Mouse (Mus musculus): ENCODE measurements around the gene Otud1.

Otud1 gene

DNA sequence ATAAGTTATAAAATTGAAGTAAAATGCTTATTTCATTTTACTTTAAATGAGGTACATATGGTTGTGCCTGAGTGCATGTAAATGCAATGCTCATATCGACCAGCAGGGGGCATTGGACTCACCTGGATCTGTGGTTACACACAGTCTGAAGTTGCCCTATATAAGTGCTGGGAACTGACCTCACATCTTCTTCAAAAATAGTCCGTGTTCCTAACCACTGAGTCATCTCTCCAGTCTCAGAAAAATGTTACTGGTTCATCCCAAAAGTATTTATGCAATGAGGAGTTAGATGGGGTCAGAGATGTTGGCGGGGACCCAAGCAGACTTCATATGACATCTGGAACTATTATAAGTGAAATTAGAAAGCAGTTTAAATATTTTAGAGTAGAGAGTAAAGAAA is 25.4 kb downstream of the Otud1 start:
- DNase-seq = peak; percentile 4

DNA sequence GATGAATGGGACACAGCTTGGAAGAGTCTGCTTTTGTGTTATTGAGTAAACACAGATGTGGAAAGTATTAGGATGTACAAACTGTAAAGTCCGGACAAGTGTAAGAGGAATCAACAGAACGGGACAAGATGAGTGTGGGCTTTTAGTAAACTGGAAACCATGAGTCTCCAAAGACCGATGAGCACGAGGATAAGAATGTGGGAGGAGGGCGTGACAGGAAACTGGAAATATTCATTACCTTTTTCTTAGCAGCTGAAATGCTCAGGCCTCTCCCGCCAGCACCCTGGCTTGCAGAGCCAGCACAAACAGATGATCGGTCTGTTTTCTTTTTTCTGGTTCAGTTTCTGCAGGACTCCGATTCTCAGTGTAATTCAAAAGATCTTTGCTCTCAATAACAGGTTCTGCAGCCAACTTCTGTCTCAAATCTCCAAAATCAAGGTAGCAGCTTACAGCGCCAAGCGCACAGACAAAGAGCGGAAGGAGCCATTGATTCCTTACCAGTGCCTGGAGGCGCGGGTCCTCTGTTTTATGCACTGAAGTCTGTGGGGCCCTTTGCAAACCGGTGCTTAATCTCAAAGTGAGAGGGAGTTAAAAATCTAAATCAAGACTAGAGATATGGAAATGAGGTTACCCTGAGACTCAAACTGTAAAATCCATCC is 28.1 kb downstream of the Otud1 start:
- peak; percentile 14 for DNase-seq

DNA sequence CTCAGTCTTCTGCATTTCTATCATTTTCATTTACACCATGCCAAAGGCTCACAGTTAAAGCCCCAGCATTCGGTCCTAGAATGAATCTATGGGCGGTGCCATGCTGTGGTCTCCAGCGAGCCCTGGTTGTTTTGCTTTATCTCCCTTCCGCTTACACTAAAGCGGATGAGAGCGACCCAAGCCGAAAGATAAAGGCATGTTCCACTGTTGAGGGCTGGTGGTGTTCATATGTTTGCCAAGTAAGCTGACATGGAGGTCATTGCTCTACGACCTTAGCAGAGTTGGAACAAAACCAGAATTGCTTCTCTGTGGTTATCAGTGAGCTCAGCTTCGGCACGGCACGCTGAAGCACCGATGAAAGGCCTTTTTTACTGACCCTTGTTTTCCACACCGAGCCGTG is 32.5 kb downstream of the Otud1 start:
- no peak for DNase-seq

DNA sequence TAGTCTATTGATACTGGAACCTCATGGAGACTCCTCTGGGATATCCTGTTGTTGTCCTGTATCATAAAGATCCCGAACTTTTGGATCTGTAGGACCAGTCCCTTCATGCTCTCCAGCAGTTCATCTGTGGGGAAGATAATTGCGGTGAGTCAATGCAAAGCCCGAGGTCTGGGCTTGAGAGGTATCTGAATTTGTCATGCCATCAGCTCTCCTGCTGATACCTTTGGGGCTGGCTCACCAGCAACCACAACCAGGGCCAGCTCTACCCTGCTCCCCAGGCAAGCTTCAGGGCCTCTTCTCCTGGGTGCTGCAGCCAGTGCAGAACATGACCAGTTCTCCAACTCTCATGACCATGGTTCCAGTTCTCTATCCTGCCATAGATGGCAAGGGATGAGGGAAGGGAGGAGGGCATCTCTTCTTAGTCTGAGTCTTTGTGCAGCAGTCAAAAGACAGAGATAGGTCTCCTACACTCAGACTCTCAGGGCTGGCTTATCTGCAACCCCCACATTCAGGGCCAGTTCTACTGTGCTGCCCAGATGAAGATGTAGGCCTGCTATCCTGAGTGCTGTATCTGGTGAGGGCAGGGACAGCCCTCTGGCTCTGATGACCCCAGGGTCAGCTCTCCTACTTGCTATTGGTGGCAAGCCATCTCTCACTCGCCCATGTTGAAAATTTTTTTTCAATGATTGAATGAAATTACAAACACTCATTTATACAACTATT is 42.2 kb downstream of the Otud1 start:
- DNase-seq = no peak

DNA sequence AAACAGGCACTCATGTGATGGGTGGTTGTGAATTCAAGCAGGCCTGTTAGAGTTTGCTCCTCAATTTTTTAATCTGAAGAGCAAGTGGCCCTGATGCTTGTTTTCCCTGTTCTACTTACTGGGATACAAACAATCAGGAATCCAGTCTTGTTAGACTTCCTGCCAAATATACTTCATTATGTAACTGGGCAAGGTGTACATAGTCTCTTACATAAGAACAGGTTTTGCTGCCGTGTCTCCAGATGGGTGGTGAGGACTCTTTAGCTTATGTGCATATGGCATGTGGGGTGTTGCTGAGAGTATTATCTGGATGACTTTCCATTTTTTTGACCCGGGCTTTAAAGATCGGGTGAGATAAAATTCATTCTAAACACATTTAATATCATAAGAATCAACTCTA is 43.8 kb downstream of the Otud1 start:
- no peak for DNase-seq

DNA sequence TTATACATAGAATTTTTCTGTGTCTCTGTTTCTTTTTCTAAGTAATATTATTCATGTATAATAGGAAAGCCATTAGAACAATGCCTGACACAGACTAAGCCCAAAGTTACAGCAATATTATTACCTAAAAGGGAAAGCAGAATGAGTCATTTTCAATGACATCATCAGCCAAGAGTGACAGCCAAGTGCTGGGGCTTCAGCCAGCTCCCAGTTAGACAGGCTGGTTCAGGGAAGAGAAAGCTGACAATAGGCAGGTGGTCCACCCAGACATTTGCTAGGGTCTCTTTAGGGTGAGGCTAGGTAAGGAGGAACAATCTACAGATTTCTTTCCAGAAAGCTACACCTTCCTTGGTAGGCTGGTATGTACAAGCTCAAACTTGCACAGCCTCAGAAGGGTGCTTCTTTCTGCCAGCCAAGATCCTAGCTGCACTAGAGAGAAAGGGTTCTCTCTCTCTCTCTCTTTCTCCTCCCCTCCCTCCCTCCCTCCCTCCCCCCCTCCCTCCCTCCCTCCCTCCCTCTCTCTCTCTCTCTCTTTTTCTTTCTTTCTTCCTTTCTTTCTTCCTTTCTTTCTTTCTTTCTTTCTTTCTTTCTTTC is 45.6 kb downstream of the Otud1 start:
- DNase-seq = peak; percentile 48

DNA sequence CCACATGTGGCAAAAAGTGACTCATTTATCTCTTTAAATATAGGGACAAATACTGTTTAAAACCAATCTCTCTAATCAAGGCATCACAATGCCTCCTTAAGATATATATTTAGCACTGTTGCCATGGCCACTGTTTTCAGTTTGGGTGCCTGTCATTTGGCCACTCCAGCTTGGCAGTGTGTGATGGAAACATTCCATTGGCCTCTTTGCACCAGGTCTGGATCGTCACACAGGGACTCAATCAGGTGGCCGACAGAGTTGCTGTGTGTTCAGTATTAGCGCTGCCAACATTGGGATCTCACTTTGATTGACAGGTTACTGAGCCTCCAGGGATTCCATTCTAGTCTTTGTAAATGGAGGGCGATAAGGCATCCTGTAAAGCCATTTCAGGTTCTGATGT is 46.1 kb downstream of the Otud1 start:
- peak; percentile 55 for DNase-seq

DNA sequence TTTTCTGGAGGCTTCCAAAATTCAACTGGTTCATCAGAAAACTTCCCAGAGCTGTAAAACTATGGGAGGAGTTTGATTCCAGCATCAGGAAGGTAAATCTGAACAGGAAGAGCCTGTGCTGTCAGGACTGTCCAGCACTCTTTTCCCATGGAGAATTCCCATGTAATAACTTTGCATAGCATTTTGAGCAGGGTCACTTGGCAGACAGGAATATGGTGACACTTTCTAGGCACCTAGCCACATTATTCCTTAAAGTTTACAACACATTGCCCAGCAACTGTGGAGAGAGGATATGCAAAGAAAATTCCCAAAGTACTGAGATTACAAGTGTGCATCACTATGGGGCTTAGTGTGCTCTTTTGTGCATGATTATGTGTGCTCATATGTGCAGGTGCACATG is 46.7 kb downstream of the Otud1 start:
- DNase-seq = peak; percentile 51

DNA sequence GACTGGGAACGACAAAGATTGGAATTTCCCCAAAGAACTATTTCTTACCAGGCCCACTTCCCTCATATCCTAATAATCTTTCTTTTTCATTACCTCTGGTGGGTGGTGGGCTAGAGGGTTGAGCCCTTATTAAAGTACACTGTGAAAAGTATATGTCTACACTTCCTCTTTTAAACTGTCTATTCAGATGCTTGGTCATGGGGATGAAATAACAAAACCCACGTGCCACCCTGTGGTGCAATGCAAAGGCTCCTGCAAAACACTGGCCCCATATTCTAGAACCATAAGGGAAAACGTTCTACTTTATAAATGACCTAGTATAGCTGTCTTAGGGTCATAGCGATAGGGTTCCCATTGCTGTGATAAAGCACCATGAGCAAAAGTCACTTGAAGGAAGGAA is 49.3 kb downstream of the Otud1 start:
- DNase-seq = no peak
